Mouse (Mus musculus): Measurements from ENCODE around the gene Gm4881.
"Not testable (repeated sequence)": the region's sequence is repeated elsewhere in the genome, so short reads cannot be mapped to it uniquely, and the experiment has no call there.

The Gm4881 gene

GRCm38 (mm10) chr7:24903444-24903825 is 40.9 kb downstream of the Gm4881 start:
- in situ Hi-C loops (cut with MboI; ENCODE audit: low pct_unique_long_range_greater_than_20kb in 1 of 2, low sequenced_read_pairs in 2 of 2, unreplicated experiment in 1 of 2) = no loop called here

GRCm38 (mm10) chr7:24902630-24903443 is 41.5 kb downstream of the Gm4881 start, which contains the start of gene Arhgef1:
Gene Arhgef1, plus strand, starts transcription at chr7:24902912.
- in situ Hi-C loops (cut with MboI; ENCODE audit: low pct_unique_long_range_greater_than_20kb in 1 of 2, low sequenced_read_pairs in 2 of 2, unreplicated experiment in 1 of 2) = no loop called here

- in situ Hi-C loops (cut with MboI; ENCODE audit: low pct_unique_long_range_greater_than_20kb in 1 of 2, low sequenced_read_pairs in 2 of 2, unreplicated experiment in 1 of 2) = no loop called here
These were observed 42.0 kb downstream of the Gm4881 start for GRCm38 (mm10) chr7:24902264-24902629.

- in situ Hi-C loops (cut with MboI; ENCODE audit: low pct_unique_long_range_greater_than_20kb in 1 of 2, low sequenced_read_pairs in 2 of 2, unreplicated experiment in 1 of 2) = no loop called here
These were observed 42.5 kb downstream of the Gm4881 start for GRCm38 (mm10) chr7:24901842-24902241.

- in situ Hi-C loops (cut with MboI; ENCODE audit: low pct_unique_long_range_greater_than_20kb in 1 of 2, low sequenced_read_pairs in 2 of 2, unreplicated experiment in 1 of 2) = no loop called here
These were observed 43.2 kb downstream of the Gm4881 start for GRCm38 (mm10) chr7:24901114-24901513.

GRCm38 (mm10) chr7:24897959-24898358 is 46.3 kb downstream of the Gm4881 start:
- in situ Hi-C loops (cut with MboI; ENCODE audit: low pct_unique_long_range_greater_than_20kb in 1 of 2, low sequenced_read_pairs in 2 of 2, unreplicated experiment in 1 of 2) = no loop called here

- in situ Hi-C loops (cut with MboI; ENCODE audit: low pct_unique_long_range_greater_than_20kb in 1 of 2, low sequenced_read_pairs in 2 of 2, unreplicated experiment in 1 of 2) = no loop called here
These were observed 47.1 kb downstream of the Gm4881 start, which contains the start of gene Cd79a for GRCm38 (mm10) chr7:24897224-24897623. Gene Cd79a, plus strand, starts transcription at chr7:24897381.

GRCm38 (mm10) chr7:24896269-24896668 is 48.0 kb downstream of the Gm4881 start:
- in situ Hi-C loops (cut with MboI; ENCODE audit: low pct_unique_long_range_greater_than_20kb in 1 of 2, low sequenced_read_pairs in 2 of 2, unreplicated experiment in 1 of 2) = no loop called here

GRCm38 (mm10) chr7:24895749-24896148 is 48.5 kb downstream of the Gm4881 start:
- in situ Hi-C loops (cut with MboI; ENCODE audit: low pct_unique_long_range_greater_than_20kb in 1 of 2, low sequenced_read_pairs in 2 of 2, unreplicated experiment in 1 of 2) = not testable (repeated sequence)

GRCm38 (mm10) chr7:24892125-24892583 is 52.1 kb downstream of the Gm4881 start:
- in situ Hi-C loops (cut with MboI; ENCODE audit: low pct_unique_long_range_greater_than_20kb in 1 of 2, low sequenced_read_pairs in 2 of 2, unreplicated experiment in 1 of 2) = no loop called here

GRCm38 (mm10) chr7:24891241-24892124 is 52.8 kb downstream of the Gm4881 start:
- in situ Hi-C loops (cut with MboI; ENCODE audit: low pct_unique_long_range_greater_than_20kb in 1 of 2, low sequenced_read_pairs in 2 of 2, unreplicated experiment in 1 of 2) = no loop called here

GRCm38 (mm10) chr7:24890281-24891216 is 53.7 kb downstream of the Gm4881 start:
- in situ Hi-C loops (cut with MboI; ENCODE audit: low pct_unique_long_range_greater_than_20kb in 1 of 2, low sequenced_read_pairs in 2 of 2, unreplicated experiment in 1 of 2) = no loop called here

GRCm38 (mm10) chr7:24889431-24890220 is 54.7 kb downstream of the Gm4881 start:
- in situ Hi-C loops (cut with MboI; ENCODE audit: low pct_unique_long_range_greater_than_20kb in 1 of 2, low sequenced_read_pairs in 2 of 2, unreplicated experiment in 1 of 2) = no loop called here

- in situ Hi-C loops (cut with MboI; ENCODE audit: low pct_unique_long_range_greater_than_20kb in 1 of 2, low sequenced_read_pairs in 2 of 2, unreplicated experiment in 1 of 2) = no loop called here
These were observed 57.2 kb downstream of the Gm4881 start for GRCm38 (mm10) chr7:24887096-24887495.

- in situ Hi-C loops (cut with MboI; ENCODE audit: low pct_unique_long_range_greater_than_20kb in 1 of 2, low sequenced_read_pairs in 2 of 2, unreplicated experiment in 1 of 2) = no loop called here
These were observed 58.0 kb downstream of the Gm4881 start for GRCm38 (mm10) chr7:24886308-24886633.

GRCm38 (mm10) chr7:24885468-24886307 is 58.6 kb downstream of the Gm4881 start:
- in situ Hi-C loops (cut with MboI; ENCODE audit: low pct_unique_long_range_greater_than_20kb in 1 of 2, low sequenced_read_pairs in 2 of 2, unreplicated experiment in 1 of 2) = no loop called here

- in situ Hi-C loops (cut with MboI; ENCODE audit: low pct_unique_long_range_greater_than_20kb in 1 of 2, low sequenced_read_pairs in 2 of 2, unreplicated experiment in 1 of 2) = no loop called here
These were observed 59.5 kb downstream of the Gm4881 start for GRCm38 (mm10) chr7:24884693-24885291.
